Mouse (Mus musculus): ENCODE measurements around the gene Olfr288.

- no peak for TF ChIP-seq CTCF (IDR thresholded peaks at IDR 0.05; ENCODE audit: extremely low read depth, insufficient read depth, low read length)
- TF ChIP-seq POLR2A (IDR thresholded peaks at IDR 0.05; ENCODE audit: extremely low read depth, insufficient read depth, low read length), result no peak
These were observed 42.4 kb downstream of the Olfr288 start for GRCm38 (mm10) chr15:98152916-98153315.
